Mouse (Mus musculus) right cerebral cortex, postnatal 25 days (tissue): Measurements from ENCODE around the gene 5031439G07Rik.
"Not testable (repeated sequence)": the region's sequence is repeated elsewhere in the genome, so short reads cannot be mapped to it uniquely, and the experiment has no call there.

Experiments
- DNase-seq: peaks from one replicate; pipeline ENCODE4 v3.0.0; 2022

5031439G07Rik gene

DNA sequence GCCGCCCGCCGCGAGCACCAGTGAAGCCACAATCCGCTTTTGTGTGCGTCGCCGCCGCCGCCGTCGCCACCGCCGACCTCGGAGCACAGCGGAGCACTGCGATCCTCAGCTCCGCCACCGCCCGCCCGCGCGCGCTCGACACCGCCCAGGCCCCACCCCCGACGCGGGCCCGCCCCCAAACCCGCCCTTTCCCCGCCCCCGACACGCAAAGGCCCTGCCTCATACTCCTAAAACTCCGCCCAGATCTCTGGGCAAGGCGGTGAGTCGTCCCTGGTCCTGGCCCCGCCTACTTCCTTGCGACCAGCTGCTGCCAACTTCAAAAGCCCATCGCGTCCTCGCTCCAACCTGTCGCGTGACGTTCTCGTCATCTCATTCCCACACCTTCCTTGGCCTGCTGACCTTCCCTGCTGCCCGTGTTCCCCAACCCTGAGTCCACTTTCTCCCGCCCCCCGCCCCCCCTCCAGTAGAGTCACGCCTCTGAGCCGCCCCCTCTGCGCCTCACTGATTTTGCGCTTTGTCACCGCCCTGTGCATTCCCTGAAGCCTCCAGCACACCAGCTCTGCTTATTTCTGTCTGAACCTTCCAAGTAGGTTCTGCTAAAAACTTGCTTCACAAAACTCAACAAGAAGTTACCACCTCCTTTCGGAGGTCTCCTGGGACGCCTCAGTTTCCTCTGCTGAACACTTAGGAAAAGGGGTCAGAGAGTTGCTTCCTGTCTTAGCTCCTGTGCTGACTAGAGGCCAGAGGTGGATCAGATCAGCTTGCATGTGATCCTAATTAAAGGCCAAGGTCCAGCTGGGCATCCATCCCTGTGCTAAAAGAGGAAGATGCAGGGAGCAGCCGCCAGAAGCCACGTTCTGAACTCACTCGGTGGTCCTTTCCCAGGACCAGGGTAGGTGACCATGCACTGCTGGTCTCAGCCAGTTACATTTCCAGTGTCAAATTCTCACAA is at the start of gene 5031439G07Rik:
TSS of gene 5031439G07Rik (minus strand) at position 678 of the 952 bp plus-strand sequence.
- peak; percentile 88 for DNase-seq

DNA sequence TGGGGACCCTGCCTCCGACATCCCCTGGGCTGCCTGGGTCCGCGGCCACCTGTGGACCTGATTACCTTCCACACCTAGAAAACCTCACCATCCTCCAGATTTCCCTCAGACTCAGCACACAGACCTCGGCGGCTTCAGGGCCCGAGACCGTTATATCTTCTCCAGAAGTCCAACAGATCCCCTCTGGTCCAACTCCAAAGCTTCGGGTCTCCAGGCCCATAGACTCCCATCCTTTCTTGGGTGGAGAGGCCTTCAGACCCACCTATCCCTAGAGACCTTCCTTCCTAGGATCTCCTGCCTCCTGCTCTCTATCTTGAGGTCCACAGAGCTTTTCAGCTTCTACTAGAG is 49.0 kb upstream of the 5031439G07Rik start:
- DNase-seq = no peak

DNA sequence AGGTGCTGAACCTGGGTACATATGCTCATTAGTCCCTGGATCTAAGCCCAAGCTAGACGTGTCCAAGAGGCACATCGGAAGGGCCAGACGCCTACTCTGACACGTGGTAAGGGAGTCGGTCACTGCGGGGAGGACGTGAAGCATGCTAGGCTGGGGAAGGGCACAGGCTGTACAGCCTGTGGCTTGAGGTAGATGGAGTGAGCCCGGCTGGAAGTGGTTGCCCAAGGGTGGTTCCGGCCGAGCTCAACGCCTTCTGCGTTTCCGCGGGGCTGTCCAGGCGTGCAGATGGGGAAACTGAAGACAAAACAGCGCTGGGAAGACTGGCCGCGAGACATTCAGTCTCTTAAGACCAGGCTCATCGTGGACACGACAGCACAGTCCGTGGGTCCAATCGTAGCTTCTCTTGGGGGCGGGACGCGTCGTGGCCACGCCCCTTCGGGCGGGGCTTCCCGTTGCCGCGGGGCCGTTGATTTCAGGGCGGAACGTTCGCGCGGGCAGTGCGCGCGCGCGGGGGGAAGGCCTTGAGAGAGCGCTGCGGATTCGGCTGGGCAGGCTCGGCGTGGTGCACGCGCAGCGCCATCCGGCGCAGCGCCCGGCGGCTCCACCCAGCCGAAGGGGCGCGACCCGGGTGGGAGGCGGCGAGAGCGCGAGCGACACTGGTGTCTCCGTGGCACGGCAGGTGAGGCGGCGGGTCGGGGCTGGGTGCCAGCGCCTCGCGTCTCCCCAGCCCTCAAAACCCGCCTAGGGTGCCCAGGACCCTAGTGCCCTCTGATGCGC is 48.4 kb upstream of the 5031439G07Rik start:
- peak; percentile 98 for DNase-seq

DNA sequence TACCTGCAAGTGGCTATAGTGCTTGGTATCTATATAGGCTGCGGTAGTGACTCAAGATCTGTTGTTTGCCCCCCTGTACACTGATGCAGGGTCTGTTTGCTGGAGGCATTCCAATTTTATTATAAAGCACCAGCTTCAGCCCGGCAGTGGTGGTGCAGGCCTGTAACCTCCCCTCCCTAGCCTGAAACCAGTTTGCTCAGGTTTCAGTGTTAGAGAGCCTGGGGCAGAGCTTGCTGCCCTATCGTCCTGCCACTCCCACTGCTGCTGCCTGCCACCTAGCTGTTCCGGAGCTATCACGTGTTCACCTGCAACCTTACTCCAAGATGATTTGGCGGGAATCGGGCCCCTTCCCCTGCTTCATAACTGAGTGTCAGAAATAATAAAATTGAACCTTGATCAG is 45.6 kb upstream of the 5031439G07Rik start:
- DNase-seq = not testable (repeated sequence)

DNA sequence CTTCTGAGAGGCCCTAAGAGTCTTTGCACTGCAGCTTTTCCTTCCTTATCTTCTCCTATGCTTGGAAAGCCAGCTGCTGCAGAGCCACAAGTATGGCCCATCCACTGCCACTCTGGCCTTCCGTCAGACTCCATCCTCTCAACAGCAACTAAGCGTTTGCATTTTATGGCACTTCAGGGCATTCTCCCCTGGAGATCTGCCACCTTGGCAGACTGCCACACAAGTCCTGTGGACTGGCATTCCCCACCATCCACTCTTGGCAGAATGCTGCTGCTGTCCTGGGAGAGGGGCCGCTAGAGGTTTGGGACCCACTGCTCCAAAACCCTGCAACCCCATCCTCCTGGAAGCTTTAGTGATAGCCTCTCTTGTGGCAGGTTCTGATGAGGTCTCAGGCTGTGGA is 43.5 kb upstream of the 5031439G07Rik start:
- DNase-seq = no peak

DNA sequence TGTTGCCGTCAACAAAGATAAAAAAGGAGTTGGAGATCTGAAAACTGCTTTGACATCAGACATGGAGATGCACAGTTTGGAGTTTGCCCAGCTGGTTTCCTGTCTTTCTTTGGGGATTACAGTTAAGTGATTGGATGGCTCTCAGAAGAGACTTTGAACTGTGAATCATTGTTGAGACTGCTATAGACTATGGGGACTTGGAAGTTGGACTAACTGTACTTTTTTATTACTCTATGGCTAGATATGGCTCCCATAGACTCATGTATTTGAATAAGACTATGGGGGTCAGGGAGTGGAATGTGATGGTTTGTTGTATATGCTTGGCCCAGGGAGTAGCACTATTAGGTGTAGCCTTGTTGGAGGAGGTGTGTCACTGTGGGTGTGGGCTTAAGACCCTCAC is 42.3 kb upstream of the 5031439G07Rik start:
- DNase-seq = not testable (repeated sequence)

DNA sequence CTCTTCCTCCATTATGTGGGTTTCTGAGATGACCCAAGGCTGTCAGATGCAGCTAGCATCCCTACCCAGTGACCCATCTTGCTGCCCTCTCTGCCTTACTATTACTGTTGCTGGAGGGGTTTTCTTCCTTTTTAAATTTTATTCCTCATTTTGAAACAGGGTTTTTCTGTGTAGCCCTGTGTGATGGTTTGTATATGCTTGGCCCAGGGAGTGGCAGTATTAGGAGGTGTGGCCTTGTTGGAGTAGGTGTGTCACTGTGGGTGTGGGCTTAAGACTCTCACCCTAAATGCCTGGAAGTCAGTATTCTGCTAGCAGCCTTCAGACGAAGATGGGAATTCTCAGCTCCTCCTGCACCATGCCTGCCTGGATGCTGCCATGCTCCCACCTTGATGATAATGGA is 40.3 kb upstream of the 5031439G07Rik start, which contains the start of gene Fam118a:
TSS of gene Fam118a (plus strand) at position 301 of the 400 bp plus-strand sequence.
- not testable (repeated sequence) for DNase-seq

DNA sequence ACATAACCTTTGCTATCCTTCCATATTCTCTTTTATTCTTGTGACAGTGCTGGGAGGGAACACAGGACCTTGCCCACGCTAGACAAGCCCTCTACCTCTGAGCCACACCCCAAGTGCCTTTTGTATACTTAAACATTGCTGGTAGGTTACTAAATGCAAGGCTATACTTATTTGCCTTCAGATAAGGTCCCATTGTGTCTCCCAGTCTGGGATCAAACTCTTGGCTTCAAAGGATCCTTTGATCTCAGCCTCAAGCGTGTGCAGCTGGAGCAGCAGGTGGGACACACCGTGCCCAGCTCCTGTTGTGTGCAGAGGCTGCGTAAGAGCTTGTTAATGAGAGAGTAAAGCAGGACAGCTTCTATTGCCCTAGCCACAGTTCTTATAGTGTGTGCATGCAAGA is 39.4 kb upstream of the 5031439G07Rik start:
- no peak for DNase-seq

DNA sequence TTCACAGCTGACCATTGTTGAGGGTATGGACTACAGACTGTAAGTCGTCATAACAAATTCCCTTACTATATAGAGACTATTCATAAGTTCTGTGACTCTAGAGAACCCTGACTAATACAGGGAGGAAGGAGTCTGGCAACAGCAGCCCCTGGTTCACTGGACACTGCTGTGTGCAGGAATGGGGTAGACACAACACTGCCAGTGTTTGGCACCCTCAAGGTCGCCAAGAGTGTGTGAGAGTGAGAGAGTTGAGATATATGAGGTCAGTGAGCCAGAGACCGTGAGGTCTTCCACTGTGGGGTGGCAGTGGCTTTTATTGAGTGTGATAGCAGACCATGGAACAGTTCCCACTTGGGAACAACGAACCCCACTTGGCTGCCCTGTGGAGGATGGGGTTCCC is 37.8 kb upstream of the 5031439G07Rik start:
- DNase-seq = no peak

DNA sequence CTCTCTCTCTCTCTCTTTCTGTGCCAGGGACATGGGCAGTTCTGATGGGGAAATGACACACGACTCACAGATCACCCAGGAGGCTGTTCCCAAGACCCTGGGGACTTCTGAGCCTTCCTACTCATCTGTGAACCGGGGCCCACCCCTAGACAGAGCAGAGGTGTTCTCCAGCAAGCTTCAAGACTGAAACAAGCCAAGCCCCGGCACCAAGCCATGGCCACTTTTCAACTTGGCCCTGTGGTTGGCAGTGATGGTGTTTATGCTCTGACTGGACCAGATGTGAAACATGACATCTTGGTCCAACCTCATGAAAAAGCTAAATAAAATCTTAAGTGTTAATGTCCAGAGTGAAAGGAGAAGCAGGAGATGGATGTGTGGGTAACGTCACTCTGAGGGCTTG is 33.9 kb upstream of the 5031439G07Rik start:
- no peak for DNase-seq

DNA sequence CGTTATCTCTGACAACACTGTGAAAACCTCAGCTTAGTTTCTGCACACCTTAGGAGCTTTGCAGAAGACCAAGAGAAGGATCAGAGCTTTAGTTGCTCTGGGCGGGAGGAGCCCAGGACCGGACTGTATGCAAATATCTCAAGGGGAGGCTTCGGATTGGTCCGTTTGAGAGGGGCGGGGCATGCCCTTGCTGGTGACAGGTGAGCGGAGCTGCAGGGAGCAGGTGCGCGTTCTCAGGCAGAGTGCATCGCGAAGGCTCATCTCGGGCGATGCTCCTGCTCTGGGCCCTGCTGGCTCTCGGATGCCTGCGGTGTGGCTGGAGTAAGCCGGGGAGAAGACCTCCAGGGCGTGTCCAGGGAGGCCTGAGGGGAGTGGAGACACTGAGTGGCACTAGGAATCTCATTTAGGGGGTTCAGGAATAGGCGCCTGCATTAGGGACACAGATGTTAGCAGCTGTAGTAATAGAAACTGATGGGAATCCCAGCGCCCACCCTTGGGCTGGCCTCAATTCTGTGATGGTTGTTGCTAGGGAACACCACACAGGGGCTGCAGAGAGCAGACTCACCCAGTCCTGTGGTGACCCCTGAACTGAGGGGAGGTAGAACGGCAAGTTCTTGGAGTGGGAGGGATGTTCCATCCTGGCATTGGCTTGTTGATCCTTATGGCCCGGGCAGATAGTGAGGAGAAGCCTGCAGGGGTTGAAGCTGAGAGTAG is 28.8 kb upstream of the 5031439G07Rik start, which contains the start of gene Upk3a:
TSS of gene Upk3a (plus strand) at position 191 of the 714 bp plus-strand sequence.
- no peak for DNase-seq

DNA sequence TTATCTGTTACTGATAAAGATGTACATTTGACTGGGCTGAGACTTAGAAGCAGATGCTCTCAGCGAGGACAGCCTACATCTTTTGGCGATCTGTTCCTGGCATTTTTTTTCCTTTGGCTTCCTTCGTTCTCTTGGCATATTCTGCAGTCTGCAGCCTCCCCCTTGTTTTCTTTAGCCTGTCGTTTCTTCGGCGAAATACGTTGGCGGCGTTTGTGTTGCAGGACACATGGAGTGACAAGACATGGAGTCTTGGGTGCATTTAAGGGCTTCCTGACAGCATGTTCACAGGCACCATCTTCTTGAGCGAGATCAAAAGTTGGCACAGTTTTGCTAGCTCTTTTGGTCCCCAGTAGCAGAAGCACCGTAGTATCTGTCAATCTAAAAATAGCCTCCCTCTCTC is 27.4 kb upstream of the 5031439G07Rik start:
- peak; percentile 60 for DNase-seq

DNA sequence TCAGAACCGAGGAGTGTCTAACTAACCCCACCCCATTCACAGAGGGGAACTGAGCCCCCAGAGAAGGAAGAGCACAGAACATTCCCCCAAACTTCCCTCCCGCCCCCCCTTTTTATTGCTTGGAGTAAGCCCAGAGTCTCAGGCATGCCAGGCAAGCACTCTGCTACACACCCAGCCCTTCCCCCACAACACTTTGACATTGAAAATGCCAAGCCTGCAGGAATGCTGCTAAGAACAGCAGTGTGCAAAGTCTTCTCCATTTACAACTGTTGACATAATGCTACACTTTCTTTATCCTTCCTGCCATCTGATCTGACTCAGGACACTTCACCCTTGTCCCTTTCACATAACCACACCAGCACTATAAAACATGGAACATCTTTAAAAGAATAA is 24.3 kb upstream of the 5031439G07Rik start:
- no peak for DNase-seq

DNA sequence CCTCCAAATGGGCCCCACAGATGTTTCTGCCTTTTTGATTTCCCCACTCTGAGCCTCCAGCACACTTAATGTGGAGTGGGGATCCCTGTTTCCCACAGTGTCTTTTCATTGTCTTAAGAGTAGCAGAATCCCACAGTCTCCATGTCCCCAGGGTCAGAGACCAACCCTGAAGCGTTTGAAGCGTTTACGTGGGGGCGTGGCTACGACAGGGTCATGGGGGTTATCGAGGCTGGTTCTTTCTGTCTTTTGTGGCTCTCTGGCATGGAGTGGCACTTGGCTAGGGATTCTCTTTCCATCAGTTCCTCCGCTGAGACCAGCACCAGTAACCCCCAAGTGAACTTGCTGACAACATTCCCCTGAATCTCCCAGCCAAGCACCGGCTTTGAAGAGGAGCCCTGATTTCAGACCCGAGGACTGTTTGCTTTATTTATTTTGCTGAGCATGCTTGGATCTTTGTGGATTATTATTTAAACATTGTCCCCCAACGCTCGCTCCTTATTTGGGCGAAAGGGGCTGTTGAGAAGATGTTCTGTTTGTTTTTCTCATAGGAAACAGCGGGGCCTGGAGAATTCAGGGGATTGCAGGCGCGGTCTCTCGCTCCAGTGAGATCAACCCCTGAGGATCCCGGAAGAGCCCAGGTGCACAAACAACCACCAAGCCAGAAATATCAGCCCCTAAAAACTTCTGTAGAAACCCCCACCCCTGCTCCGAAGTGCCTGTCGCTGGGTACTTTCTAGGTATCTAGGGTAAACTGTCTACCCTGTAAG is 23.7 kb upstream of the 5031439G07Rik start:
- DNase-seq = no peak

DNA sequence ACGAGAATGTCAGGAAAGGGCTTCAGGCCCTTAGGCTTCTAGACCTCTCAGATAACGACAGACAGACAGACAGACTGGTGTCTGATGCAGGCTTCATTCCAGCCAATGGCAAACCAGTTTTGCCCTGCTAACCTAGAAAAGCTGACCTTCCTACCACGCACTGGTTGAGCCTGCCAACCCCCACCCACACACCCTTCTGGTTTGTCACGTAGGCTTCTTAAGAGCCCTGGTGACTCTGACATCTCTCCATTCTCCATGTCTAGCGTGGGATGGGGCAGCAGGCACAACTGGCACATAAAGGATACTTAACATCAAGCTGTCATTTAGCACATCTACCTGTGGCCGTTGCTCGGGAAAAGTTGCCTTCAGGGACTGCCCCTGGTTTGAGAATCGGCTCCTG is 21.3 kb upstream of the 5031439G07Rik start:
- no peak for DNase-seq

DNA sequence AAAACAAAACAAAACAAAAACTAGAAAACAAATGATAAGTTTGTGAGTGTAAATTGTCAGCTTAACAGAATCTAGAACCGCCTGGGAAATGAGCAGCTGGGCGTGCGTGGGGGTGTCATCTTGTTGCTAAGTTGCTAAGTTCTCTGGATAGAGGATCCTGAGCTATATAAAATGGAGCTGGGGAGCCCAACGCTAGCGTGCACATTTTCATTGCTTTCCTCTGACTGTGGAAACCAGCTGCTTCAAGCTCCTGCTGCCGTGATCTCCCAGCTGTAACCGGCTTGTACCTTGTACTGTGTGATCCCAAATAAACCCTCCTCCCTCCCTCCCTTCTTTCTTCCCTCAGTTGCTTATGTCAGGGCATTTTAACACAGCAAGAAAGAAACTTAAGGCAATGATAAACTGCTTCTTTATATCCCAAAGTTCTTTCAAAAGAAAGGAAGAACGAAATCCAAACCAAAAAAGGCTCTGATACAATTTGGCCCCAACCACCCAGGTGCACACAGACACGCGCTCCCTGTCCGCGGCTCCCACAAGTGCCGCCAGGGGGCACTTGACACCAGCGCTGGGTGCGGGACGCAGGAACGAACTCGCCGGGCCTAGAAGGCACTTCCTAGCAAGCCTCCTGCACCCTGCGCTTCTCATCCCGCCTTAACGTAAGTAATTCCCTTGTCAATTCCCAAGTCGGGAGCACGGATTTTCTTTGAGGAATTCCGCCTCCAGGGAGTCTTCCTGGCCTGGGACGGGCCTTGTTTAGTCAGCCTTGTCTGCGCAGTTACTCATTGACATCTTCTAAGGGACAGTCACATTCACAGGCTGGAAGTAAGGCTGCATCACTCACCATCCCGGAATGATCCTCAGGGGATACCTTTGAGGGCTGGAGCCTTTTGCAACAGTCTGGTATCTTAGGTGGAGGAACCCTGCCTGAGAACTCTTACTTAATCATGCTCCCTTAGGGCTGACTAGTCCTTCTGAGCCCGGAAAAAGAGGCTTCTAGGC is 12.9 kb upstream of the 5031439G07Rik start:
- peak; percentile 71 for DNase-seq

DNA sequence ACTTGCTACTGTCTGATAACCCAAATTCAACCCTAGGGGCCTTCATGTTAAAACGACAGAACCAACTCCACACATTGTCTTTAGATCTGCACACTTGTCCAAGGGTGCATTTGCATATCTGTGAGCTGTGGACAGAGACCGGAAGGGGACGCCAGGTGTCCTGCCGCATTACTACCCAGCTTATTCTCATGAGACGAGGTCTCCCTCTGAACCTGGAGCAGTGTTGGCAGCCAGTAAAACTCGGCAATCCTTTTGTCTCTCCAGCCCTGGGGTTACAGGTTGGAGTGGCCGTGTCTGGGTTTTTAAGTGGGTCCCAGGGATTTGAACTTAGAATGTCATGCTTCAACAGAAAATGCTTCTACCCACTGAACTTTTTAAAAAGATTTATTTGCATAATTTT is 11.6 kb upstream of the 5031439G07Rik start:
- no peak for DNase-seq

DNA sequence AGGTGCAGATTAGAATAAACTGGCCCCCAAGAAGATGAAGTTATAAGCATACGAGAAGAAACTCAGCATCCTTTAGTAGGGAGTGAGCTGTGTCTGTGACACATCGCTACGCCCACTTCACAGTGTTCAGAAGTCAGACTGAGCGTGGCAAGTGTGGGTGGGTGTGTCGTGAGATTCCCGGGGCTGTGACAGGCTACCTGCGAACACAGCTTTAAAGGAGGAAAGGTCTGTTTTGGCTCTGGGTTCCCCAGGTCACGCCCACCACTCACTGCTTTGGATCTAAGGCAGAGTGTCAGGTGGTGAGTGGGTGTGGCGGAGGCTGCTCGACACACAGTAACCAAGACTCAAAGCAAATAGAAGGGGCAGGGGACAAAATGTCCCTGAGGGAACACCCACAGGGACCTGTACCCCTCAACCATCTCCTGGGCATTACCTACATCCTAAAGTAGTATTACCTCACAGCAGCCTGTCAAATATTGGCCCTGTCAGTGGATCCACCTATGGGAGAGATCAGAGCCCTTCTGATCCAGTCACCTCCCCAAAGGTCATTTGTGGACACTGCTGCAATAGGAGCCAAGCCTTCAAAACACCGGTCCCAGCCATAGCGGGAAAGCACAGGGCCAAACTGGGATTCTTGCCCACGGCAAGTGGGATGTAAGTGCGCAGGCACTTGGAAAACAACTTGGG is 9.6 kb upstream of the 5031439G07Rik start:
- peak; percentile 69 for DNase-seq

DNA sequence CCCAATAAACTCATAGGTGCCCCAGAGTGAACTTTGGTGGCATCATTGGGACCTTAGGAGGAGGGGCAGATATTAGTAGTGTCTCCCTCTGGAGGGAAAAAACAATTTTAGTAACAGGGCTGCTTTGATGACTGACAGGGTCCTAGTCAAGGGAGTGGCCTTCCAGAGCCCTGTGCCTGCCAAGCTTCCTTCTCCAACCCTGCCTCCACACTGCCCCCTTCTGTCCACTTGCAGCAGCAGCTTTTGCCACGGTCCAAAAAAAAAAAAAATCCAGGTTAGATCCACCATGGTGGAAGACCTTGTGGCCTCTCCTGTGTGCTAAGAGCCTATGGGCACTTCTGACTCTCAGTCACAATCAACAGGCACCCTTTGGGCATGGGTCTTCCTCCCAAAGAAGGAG is 7.6 kb upstream of the 5031439G07Rik start:
- no peak for DNase-seq

DNA sequence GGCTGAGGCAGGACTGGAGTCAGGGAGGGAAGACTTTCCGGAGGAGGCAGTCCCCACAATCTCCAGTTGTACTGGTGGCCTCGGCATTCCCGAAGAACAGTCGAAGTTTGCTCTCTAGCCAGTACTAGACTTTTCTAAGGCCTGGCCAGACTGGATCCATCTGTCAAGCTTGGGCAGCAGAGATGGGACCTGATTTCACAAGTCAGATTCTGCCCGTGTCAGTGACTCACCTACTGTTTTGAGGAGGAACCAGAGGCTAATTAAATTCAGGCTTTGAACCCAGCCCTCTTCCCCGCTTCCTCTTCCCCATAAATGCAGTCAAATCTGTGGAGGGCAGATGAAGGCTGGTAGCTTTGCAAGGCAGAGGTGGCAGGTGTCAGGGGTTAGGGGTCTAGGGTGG is 6.7 kb upstream of the 5031439G07Rik start:
- DNase-seq = no peak
